Mouse (Mus musculus) right cerebral cortex, adult 18-20 months (tissue): ENCODE results near the gene Arl5c.
A peak's percentile ranks its signal among the peaks of the same experiment; 100 is the strongest.

Experiments
- DNase-seq: peaks from one replicate; pipeline ENCODE4 v3.0.0; 2022; ENCODE audit warnings: mixed read lengths

The Arl5c gene

GRCm38 (mm10) chr11:97987551-97988526 is 8.1 kb downstream of the Arl5c start:
- DNase-seq, result peak; percentile 94

- no peak for DNase-seq
Measured at GRCm38 (mm10) chr11:97986738-97987465, 9.1 kb downstream of the Arl5c start.

DNA sequence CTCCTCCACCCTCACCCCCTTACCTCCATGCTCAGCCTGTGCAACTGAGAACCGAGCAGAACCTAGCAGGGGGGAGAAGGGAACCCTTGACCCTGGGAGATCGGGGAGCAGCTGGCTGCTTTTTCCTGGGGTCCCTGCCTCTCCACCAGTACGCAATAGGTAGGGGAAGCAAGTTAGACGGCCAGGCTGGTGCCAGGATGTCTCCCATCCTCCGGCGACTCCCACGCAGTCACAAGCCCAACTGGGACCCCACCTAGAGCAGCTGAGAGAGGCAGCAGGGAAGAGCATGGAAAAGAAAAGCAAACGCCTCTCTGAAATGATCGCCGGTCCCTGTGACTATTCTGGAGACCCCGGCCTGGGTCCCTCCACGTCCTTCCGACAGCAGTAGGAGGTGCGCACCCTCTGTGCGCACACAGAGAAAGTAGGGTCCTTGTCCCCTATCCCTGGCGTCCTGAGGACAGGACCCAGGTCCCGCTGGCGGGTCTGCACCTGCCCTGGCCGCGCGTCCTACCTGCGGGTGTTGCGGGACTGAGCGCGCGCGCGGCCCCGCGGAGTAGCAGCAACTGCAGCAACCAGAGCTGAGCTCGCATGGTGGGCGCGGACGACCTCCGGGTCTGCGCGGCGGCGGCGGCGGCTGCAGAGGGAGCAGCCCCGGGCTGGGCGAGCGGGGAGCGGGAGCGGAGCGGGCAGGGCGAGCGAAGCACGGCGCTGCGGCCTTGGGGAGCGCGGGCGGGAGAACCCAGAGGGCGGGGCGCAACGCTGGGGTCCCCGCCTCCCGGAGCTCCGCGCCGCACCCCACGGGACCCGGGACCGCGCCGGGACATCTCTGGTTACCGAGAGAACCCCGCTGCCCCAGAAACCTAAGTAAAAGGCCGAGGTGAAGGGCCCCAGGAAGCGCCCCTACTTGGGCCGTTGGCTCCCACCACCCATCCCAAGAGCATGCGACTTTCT is 10.0 kb downstream of the Arl5c start, which contains the start of gene Plxdc1:
TSS of gene Plxdc1 (minus strand) at position 718 of the 951 bp plus-strand sequence.
- no peak for DNase-seq

DNA sequence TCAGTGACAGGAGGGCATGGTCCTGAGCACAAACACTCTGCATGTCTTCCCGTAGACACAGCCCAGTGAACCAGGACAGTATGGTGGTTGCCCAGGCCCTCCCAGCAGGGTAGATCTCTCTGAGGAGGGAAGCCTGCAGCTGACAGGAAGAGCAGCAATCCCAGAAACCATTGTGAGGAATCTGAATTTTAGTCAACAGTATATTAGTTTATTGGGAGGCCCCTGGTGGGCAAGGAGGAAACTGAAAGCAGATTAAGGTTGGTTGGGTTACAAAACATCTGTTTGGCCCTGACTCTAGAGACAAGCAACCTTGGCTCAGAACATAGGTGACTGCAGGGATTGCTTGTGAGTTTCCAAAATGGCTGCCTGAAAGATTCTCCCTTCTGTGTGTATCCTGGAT is 12.0 kb downstream of the Arl5c start:
- no peak for DNase-seq

GRCm38 (mm10) chr11:97983506-97983905 is 12.5 kb downstream of the Arl5c start:
- no peak for DNase-seq

- no peak for DNase-seq
Measured at GRCm38 (mm10) chr11:97982721-97983120, 13.3 kb downstream of the Arl5c start.

DNA sequence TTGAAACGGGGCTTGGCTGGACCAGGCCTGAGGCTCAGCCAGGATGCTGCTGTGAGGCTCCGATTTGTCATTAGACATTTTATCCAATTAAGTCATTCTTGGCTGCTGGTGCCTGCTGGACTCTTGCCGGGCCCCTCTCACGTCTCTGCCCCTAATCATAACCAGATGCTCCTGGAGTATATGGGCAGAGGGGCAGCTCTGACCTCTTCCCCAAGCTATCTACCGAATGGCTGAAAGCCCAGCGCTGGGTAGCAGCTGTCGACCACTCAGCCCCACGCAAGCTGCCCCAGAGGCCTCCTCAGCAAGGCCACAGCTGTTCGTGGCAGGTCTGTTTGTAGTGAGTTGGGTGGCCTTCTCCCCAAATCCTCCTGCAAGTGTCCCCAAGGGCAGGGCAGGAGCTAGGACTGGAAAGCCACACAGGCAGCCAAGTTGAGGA is 15.4 kb downstream of the Arl5c start:
- no peak for DNase-seq

DNA sequence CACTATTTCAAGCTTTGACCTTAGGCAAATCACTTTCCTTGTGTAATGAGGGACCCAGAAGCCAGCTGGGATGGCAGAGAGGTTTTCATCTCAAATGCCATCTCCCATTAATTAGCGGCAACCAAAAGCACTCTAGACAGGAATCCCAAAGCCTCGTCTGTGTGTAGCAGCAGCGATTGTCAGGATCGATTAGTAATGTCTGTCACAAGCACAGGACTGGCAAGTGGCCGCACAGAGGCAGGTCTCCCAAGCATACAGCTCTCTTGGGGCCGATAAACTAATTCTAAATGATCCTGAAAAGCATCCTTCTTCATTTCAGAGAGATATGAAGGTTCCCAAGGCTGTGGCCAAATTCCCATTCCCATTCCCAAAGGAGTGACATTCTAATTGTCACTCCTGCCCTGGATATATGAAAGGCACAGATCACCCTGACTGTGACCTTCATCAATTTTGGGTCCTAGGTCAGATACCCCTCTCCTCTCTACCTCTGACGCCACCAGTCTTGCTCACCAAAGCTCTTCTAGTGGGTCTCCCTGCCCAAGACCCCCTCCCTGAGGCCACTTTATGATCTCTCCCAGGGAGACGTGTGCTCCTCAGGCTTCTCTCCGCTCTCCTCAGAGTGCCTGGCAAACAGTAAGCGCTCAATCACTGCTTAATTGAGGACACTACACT is 16.0 kb downstream of the Arl5c start:
- no peak for DNase-seq

DNA sequence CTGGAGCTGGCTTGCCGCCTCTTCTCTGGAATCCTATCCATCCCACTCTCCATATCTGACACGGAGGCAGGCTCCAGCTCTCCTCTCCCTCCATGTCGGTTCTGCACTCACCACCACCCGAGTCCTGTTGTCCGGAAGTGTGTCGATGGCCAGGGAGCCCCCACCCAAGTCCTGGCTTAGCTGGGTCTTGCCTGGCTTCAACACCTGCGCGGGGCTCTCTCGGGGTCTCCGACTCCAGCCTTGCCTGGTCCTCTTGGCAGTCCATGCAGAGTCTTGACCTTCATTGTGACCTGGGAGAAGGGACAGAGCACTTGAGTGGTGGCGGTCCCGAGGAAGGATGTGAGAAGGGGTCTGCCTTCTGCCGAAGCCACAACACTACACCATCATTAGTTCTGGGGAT is 17.6 kb downstream of the Arl5c start:
- DNase-seq, result no peak

DNA sequence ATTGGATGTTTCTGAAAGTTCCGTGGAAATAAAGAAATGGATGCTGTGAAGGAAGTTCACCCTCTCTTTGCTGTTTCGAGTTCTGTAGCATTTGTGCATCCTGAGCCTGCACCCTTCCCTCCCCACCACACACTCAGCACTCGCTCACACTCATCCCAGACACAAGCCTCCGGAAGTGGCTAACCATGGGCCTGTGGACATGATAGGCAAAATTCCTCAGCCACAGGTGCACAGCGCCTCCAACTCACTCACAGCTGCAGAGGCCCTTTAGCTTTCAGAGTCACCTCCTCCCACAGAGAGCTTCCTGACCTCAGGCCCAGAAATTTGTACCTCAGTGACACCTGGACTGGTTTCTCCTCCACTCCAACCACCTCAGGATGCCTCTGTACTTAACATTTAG is 18.2 kb downstream of the Arl5c start:
- no peak for DNase-seq

GRCm38 (mm10) chr11:97974746-97975145 is 21.2 kb downstream of the Arl5c start:
- DNase-seq, result no peak

GRCm38 (mm10) chr11:97974141-97974540 is 21.8 kb downstream of the Arl5c start:
- no peak for DNase-seq

DNA sequence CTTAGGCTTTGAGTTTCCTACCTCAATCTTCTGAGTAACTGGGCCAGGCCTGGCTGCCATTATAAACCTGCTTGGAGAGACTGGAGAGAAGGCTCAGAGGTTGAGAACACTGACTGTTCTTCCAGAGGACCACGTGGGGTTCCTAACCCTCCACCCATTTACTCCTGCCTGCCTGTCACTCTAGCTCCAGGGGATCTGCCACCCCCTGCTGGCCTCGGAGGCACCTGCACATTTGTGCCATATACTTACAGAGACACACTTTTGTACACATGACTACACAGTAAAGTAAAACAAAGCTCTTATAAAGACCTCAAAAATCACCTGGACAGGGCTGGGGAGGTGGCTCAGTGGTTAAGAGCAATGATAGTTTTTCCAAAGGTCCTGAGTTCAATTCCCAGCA is 23.5 kb downstream of the Arl5c start:
- no peak for DNase-seq

GRCm38 (mm10) chr11:97971232-97971631 is 24.7 kb downstream of the Arl5c start:
- peak; percentile 93 for DNase-seq

GRCm38 (mm10) chr11:97970771-97971170 is 25.2 kb downstream of the Arl5c start:
- no peak for DNase-seq

DNA sequence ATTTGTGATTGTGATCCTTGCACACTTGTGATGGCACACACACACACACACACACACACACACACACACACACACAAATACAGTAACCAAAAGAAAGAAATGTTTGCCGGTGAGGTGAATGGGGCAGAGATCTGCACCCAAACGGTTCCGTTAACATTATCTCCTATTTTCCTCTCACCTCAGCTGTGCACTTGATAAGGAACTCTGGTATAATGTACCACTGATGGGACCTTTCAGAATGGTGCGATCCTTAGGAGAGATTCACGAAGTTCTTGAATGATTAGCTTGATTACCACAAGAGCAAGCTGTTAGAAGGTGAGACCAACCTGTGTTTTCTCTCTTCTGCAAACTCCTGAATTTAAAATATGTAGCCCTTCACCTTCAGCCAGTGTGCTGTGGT is 27.6 kb downstream of the Arl5c start:
- no peak for DNase-seq

DNA sequence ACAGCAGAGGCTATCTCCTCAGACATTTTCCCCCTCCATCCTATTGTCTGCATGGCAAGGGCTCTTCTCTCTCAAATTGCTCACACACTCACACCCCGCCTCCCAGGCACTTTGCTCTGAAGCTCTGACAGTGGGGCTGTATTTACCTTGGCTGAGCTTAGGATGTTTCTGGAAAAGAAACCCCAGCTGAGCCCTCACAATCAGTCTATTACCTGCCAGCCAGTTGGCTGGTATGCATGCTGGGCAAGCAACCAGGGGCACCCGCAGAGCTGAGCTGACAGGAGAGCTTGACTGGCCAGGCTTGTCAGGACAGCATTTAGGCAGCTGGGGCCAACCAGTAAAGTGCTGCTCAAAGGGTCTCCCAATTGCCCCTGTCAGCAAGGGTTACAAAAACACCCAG is 28.9 kb downstream of the Arl5c start:
- DNase-seq, result no peak

DNA sequence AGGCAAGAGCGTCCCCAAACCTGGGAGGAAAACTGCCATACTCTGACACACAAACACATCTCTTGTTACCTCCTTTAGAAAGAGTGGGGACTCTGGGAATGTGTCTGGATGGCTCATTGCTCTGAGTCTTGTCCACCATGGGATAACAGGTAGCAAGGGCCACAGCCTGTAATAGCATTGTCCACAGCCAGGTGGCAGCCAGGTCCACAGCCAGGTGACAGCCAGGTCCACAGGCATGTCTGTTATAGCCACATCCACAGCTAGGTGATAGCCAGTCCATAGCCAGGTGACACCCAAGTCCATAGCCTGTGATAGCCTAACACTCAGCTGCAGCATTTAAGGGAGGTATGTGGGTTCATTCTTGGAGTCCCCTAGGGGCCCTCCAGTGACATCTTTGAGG is 35.1 kb downstream of the Arl5c start:
- DNase-seq, result no peak

GRCm38 (mm10) chr11:97959300-97959680 is 36.7 kb downstream of the Arl5c start:
- no peak for DNase-seq

DNA sequence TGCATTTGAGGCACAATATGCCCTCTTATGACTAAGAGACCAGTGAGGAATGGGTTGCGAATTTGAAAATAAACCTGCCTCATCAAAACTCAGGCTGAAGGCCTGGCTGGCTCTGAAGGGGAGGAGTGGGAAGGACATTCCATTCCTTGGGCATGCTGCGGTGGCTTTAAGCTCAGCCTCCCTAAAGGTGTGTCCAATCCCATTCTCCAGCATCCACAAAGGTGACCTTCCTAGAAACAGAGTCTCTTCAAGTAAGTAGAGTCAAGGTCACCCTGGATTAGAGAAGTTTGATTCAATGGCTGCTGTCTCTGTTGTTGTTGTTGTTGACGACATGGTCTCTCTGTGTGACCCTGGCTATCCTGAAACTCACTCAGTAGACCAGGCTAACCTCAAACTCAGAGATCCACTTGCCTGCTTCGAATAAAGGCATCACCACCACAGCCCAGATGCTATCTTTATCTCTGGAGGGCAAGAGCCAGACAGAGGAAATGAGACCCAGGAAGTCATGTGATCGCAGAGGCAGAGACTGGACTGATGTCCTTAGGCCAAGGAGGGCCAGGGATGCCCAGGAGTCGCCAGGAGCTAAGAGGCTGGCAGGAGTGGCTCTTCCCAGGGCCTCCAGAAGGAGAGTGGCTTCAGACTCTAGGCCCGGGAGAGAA is 37.2 kb downstream of the Arl5c start:
- no peak for DNase-seq

DNA sequence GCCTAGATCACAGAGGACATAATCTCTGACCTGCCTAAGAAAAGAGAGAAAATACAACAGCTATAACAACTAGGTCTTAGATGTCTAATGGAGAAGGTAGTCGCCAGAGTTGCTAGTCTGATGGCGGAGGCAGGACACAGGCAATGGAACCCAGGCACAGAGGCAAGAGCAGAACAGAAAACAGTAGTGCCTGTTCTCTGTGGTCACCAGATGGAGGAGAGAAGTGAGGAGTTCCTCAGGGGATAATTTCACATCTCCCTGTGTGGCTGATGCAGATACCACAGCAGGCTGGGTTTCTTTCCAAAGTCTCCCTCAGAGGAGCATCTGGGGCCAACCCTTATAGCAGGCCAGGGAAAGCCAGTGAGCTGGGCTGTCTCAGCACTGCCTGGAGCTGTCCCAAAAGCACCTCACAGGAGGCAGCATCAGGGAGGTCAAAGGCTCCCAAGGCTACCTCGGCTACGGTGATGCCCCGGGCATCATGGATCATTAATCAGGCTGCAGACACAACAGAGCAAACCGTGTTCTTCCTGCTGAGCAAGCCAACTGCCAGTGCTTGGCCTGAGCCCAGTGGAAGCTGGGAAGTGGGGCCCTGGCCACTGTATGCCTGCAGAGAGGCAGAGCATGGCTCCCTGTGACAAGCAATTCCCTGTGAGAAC is 38.9 kb downstream of the Arl5c start:
- DNase-seq, result no peak
